Mouse (Mus musculus) MEL (cell line): ENCODE measurements around the gene Erbb4. TPM values are rescaled to one million over a fixed set of nuclear protein-coding genes. Genes with fewer than 3 reads are reported as not detected.

Source experiments
- DNase-seq: peaks from one replicate; pipeline ENCODE4 v3.0.0; 2011; ENCODE audit warnings: low read depth, low spot score
- H3K27ac ChIP-seq: 2 replicates; pipeline ENCODE4 v1.5.1; 2012; ENCODE audit warnings: low read depth, mild to moderate bottlenecking, control low read depth, low read length, moderate library complexity; ENCODE audit not compliant: control insufficient read depth
- H3K27me3 ChIP-seq, 2 experiments: fragments of 150-350 bp in 1 of 2; sonication (generic) in 1 of 2; 2 replicates each; pipeline ENCODE4 v1.6.1; 2012; ENCODE audit warnings: low read length in 2 of 2, mild to moderate bottlenecking in 2 of 2, improper control_type of control experiment in 1 of 2, moderate library complexity in 1 of 2; ENCODE audit not compliant: insufficient read depth in 2 of 2, control insufficient read depth in 1 of 2
- H3K36me3 ChIP-seq, 2 experiments: 2 replicates each; pipeline ENCODE4 v1.6.1; 2012 to 2014; ENCODE audit warnings: low read length in 2 of 2, improper control_type of control experiment in 1 of 2, inconsistent platforms in 1 of 2, mild to moderate bottlenecking in 1 of 2; ENCODE audit not compliant: insufficient read depth in 2 of 2, control insufficient read depth in 1 of 2
- H3K4me1 ChIP-seq, 2 experiments: fragments of 150-350 bp in 1 of 2; sonication (generic) in 1 of 2; 2 replicates each; pipeline ENCODE4 v1.6.1; 2012; ENCODE audit warnings: low read length in 2 of 2, improper control_type of control experiment in 1 of 2, mild to moderate bottlenecking in 1 of 2; ENCODE audit not compliant: insufficient read depth in 2 of 2, control insufficient read depth in 1 of 2
- H3K4me3 ChIP-seq, 2 experiments: fragments of 150-350 bp in 1 of 2; sonication (generic) in 1 of 2; 2 replicates each; pipeline ENCODE4 v1.5.1; 2012; ENCODE audit warnings: low read depth in 2 of 2, low read length in 2 of 2, mild to moderate bottlenecking in 2 of 2, moderate library complexity in 2 of 2, control low read depth in 1 of 2, improper control_type of control experiment in 1 of 2; ENCODE audit not compliant: control insufficient read depth in 1 of 2, insufficient read depth in 1 of 2
- H3K79me2 ChIP-seq: 2 replicates; pipeline ENCODE4 v1.6.1; 2012; ENCODE audit warnings: mild to moderate bottlenecking, low read length, moderate library complexity; ENCODE audit not compliant: control insufficient read depth, poor library complexity, insufficient read depth
- H3K9ac ChIP-seq: 2 replicates; pipeline ENCODE4 v1.6.1; 2012; ENCODE audit warnings: low read depth, mild to moderate bottlenecking, control low read depth, low read length, moderate library complexity; ENCODE audit not compliant: control insufficient read depth, poor library complexity, severe bottlenecking
- H3K9me3 ChIP-seq: fragments of 150-350 bp; sonication (generic); replicated peaks from 2 replicates; pipeline ENCODE4 v1.6.1; 2012; ENCODE audit warnings: mild to moderate bottlenecking, low read length, improper control_type of control experiment, moderate library complexity; ENCODE audit not compliant: insufficient read depth
- CHD1 ChIP-seq: IDR thresholded peaks from 2 replicates; pipeline ENCODE4 v1.6.1; 2012; ENCODE audit warnings: low read depth, mild to moderate bottlenecking, inconsistent platforms, low read length, improper control_type of control experiment
- E2F4 ChIP-seq: IDR thresholded peaks from 2 replicates; pipeline ENCODE4 v1.6.1; 2011; ENCODE audit warnings: low read depth, low read length, improper control_type of control experiment, borderline replicate concordance
- ELF1 ChIP-seq: IDR thresholded peaks from 2 replicates; pipeline ENCODE4 v1.6.1; 2014; ENCODE audit warnings: low read depth, mild to moderate bottlenecking, inconsistent platforms, low read length, improper control_type of control experiment, moderate library complexity
- EP300 ChIP-seq, 2 experiments: IDR thresholded peaks; 2 replicates each; pipeline ENCODE4 v1.6.1; 2011; ENCODE audit warnings: improper control_type of control experiment in 2 of 2, low read length in 2 of 2, low read depth in 1 of 2, mild to moderate bottlenecking in 1 of 2
- ETS1 ChIP-seq: IDR thresholded peaks from 2 replicates; pipeline ENCODE4 v1.6.1; 2012; ENCODE audit warnings: low read depth, mild to moderate bottlenecking, inconsistent platforms, low read length, improper control_type of control experiment, moderate library complexity
- GATA1 ChIP-seq: IDR thresholded peaks from 2 replicates; pipeline ENCODE4 v1.6.1; 2011; ENCODE audit warnings: low read depth, low read length, improper control_type of control experiment
- JUND ChIP-seq: IDR thresholded peaks from 2 replicates; pipeline ENCODE4 v1.6.1; 2011; ENCODE audit warnings: low read depth, mild to moderate bottlenecking, improper control_type of control experiment, low read length
- KAT2A ChIP-seq: conservative IDR thresholded peaks from 2 replicates; pipeline ENCODE4 v1.6.1; 2012; ENCODE audit warnings: low read depth, low read length, improper control_type of control experiment, inconsistent platforms
- MAFK ChIP-seq: IDR thresholded peaks from 2 replicates; pipeline ENCODE4 v1.6.1; 2011; ENCODE audit warnings: low read depth, mild to moderate bottlenecking, low read length, improper control_type of control experiment, borderline replicate concordance
- MAX ChIP-seq: IDR thresholded peaks from 2 replicates; pipeline ENCODE4 v1.6.1; 2011; ENCODE audit warnings: low read length, improper control_type of control experiment
- MAZ ChIP-seq: IDR thresholded peaks from 2 replicates; pipeline ENCODE4 v1.6.1; 2012; ENCODE audit warnings: low read depth, mild to moderate bottlenecking, inconsistent platforms, low read length, improper control_type of control experiment
- MEF2A ChIP-seq: IDR thresholded peaks from 2 replicates; pipeline ENCODE4 v1.6.1; 2014; ENCODE audit warnings: low read depth, mild to moderate bottlenecking, inconsistent platforms, low read length, improper control_type of control experiment; ENCODE audit not compliant: poor library complexity, insufficient replicate concordance, severe bottlenecking; ENCODE audit errors: extremely low read depth
- MXI1 ChIP-seq: IDR thresholded peaks from 2 replicates; pipeline ENCODE4 v1.6.1; 2011; ENCODE audit warnings: mild to moderate bottlenecking, low read depth, low read length, improper control_type of control experiment
- MYC ChIP-seq: IDR thresholded peaks from 2 replicates; pipeline ENCODE4 v1.6.1; 2011; ENCODE audit warnings: low read depth, mild to moderate bottlenecking, low read length, improper control_type of control experiment, moderate library complexity
- NELFE ChIP-seq: IDR thresholded peaks from 2 replicates; pipeline ENCODE4 v1.6.1; 2011; ENCODE audit warnings: low read depth, low read length, improper control_type of control experiment
- POLR2AphosphoS2 ChIP-seq: IDR thresholded peaks from 2 replicates; pipeline ENCODE4 v1.6.1; 2011; ENCODE audit warnings: low read length, improper control_type of control experiment
- RCOR1 ChIP-seq: IDR thresholded peaks from 2 replicates; pipeline ENCODE4 v1.6.1; 2012; ENCODE audit warnings: low read depth, mild to moderate bottlenecking, inconsistent platforms, low read length, improper control_type of control experiment
- SIN3A ChIP-seq: IDR thresholded peaks from 2 replicates; pipeline ENCODE4 v1.6.1; 2012; ENCODE audit warnings: low read length, improper control_type of control experiment, inconsistent platforms
- SMC3 ChIP-seq: IDR thresholded peaks from 2 replicates; pipeline ENCODE4 v1.6.1; 2011; ENCODE audit warnings: low read depth, low read length, improper control_type of control experiment
- TCF12 ChIP-seq: IDR thresholded peaks from 2 replicates; pipeline ENCODE4 v1.6.1; 2014; ENCODE audit warnings: low read depth, mild to moderate bottlenecking, inconsistent platforms, low read length, improper control_type of control experiment, moderate library complexity
- UBTF ChIP-seq: IDR thresholded peaks from 2 replicates; pipeline ENCODE4 v1.6.1; 2012; ENCODE audit warnings: low read depth, mild to moderate bottlenecking, inconsistent platforms, low read length, improper control_type of control experiment, moderate library complexity, borderline replicate concordance; ENCODE audit not compliant: insufficient read depth
- USF2 ChIP-seq, 2 experiments: IDR thresholded peaks; 2 replicates each; pipeline ENCODE4 v1.6.1; 2011 to 2012; ENCODE audit warnings: improper control_type of control experiment in 2 of 2, low read length in 2 of 2, borderline replicate concordance in 1 of 2, inconsistent platforms in 1 of 2, low read depth in 1 of 2, mild to moderate bottlenecking in 1 of 2; ENCODE audit not compliant: insufficient read depth in 1 of 2
- ZKSCAN1 ChIP-seq: IDR thresholded peaks from 2 replicates; pipeline ENCODE4 v1.6.1; 2012; ENCODE audit warnings: low read depth, mild to moderate bottlenecking, inconsistent platforms, low read length, improper control_type of control experiment, moderate library complexity
- polyA plus RNA-seq, 2 experiments: library from polyadenylated mRNA; stranded (reverse) in 1 of 2; unstranded in 1 of 2; fragments of >175 nt in 1 of 2; fragments of >200 nt in 1 of 2; gene quantifications; 2 replicates each; pipeline versions ENCODE4 v1.2.1 to v1.2.4; 2012; ENCODE audit warnings: low replicate concordance in 2 of 2, low read depth in 1 of 2; ENCODE audit not compliant: insufficient read length in 2 of 2, insufficient read depth in 1 of 2, missing spikeins in 1 of 2
- total RNA-seq: library from RNA; depleted of rRNA; stranded (reverse); fragments of 300-350 nt; gene quantifications from 2 replicates; pipeline ENCODE4 v1.2.3, GENCODE M21; 2012

The Erbb4 gene
- total and polyA plus RNA-seq, 3 experiments = not detected

DNA sequence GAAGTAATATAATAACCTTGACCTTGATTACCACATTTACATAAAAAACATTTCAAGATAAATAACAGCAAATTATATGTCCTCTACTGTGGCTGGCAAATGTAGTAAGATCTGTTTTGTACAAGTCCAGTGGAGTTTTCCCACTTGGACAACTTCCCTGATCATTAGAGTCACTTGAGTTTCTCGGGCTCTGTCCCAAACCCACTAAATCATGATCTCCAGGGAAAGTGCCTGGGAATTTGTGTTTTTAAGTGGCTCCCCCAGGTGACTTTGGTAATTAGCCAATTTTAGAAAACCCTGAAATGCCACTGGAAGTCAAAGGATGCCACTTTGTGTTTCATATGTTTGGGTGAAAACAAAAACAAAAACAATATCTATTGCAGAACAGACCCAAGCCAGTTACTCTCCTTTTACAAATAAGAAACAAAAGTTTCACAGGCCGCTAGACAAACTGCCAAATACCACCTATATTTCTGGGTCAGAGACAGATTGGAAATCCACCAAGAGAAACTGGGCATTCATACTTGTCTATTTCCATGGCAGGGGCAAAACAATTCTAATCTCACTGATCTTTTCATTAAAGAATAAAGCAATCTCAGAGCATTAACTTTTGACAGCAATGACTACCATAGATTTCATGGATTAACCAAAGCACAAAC, 234.8 kb downstream of the Erbb4 start:
- H3K36me3 ChIP-seq = no peaks in the 10 kb centered on the region
- TF ChIP-seq NELFE (no peak), RCOR1 (no peak), JUND (no peak), MYC (no peak), SMC3 (no peak), ZKSCAN1 (no peak), ELF1 (no peak)
- no peaks in the 10 kb centered on the region for H3K9me3 ChIP-seq
- no peak overlapping the region for H3K27ac ChIP-seq
- no peaks in the 10 kb centered on the region for H3K27me3 ChIP-seq
- no peak overlapping the region for H3K9ac ChIP-seq
- no peak overlapping the region for H3K4me3 ChIP-seq
- DNase-seq = no peak
- no peaks in the 10 kb centered on the region for H3K79me2 ChIP-seq
- H3K4me1 ChIP-seq = no peaks in the 10 kb centered on the region

DNA sequence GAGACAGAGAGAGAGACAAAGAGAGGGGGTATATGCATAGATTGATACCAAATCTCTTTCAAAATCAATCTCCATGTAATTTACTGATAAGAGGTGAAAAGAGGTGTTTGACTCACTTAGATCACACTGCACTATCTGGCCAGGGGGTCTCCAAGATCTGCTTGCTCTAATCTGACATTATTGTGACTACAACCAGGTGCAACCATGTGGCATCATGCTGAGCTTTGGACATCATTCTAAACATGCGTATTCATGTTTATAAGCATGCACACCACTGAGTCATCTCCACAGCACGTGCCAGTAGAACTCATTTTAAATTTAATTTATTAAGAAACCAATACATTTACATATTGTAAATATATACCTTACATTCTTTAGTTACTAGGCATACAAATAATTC, 247.5 kb downstream of the Erbb4 start:
- TF ChIP-seq UBTF (no peak), MEF2A (no peak), POLR2AphosphoS2 (no peak), USF2 (IDR thresholded peaks at IDR 0.05; ENCODE audit: borderline replicate concordance in 1 of 2, insufficient read depth in 1 of 2, low read depth in 1 of 2, low read length in 2 of 2) (no peak), SIN3A (no peak), ZKSCAN1 (no peak), MYC (no peak), KAT2A (no peak), CHD1 (no peak), TCF12 (no peak), MAFK (no peak), E2F4 (no peak), ELF1 (no peak), EP300 (IDR thresholded peaks at IDR 0.05; ENCODE audit: low read depth in 1 of 2, low read length in 2 of 2) (no peak), MAX (no peak), GATA1 (no peak), MXI1 (no peak), ETS1 (no peak), MAZ (no peak)
- H3K27me3 ChIP-seq = no peaks in the 10 kb centered on the region
- no peak overlapping the region for H3K4me3 ChIP-seq
- H3K27ac ChIP-seq = no peak overlapping the region
- H3K36me3 ChIP-seq = no peaks in the 10 kb centered on the region
- no peak overlapping the region for H3K9ac ChIP-seq
- no peaks in the 10 kb centered on the region for H3K9me3 ChIP-seq
- no peak for DNase-seq
- H3K4me1 ChIP-seq = no peaks in the 10 kb centered on the region
- no peaks in the 10 kb centered on the region for H3K79me2 ChIP-seq
